Mouse (Mus musculus) neural tube, embryonic 14.5 days (tissue): ENCODE measurements around the gene Ltbp4. TPM values are rescaled to one million over a fixed set of nuclear protein-coding genes. Genes with fewer than 3 reads are reported as not detected.

Experiments
- ATAC-seq: fragments of 200-750 bp; cut with Nextera tagmentation; 2 replicates; pipeline ENCODE4 v1.8.0; 2017; ENCODE audit warnings: low read depth, mild to moderate bottlenecking, moderate TSS enrichment, moderate library complexity
- H3K27ac ChIP-seq: fragments of 300-500 bp; sonication (generic); 2 replicates; pipeline ENCODE4 v1.5.1; 2014; ENCODE audit warnings: low read depth, mild to moderate bottlenecking, control low read depth, low read length, moderate library complexity, mixed read lengths
- H3K27me3 ChIP-seq: fragments of 300-500 bp; sonication (generic); 2 replicates; pipeline ENCODE4 v1.6.1; 2014; ENCODE audit warnings: low read length; ENCODE audit not compliant: control insufficient read depth, insufficient read depth
- H3K36me3 ChIP-seq: fragments of 300-500 bp; sonication (generic); 2 replicates; pipeline ENCODE4 v1.6.1; 2014; ENCODE audit warnings: low read length, mixed read lengths; ENCODE audit not compliant: control insufficient read depth, insufficient read depth
- H3K4me1 ChIP-seq: fragments of 300-500 bp; sonication (generic); 2 replicates; pipeline ENCODE4 v1.6.1; 2014; ENCODE audit warnings: low read length; ENCODE audit not compliant: control insufficient read depth, insufficient read depth
- H3K4me2 ChIP-seq: fragments of 300-500 bp; sonication (generic); 2 replicates; pipeline ENCODE4 v1.6.1; 2014; ENCODE audit warnings: mild to moderate bottlenecking, low read depth, low read length, control low read depth
- H3K4me3 ChIP-seq: fragments of 300-500 bp; sonication (generic); 2 replicates; pipeline ENCODE4 v1.5.1; 2014; ENCODE audit warnings: low read depth, low read length, control low read depth, mixed read lengths
- H3K9ac ChIP-seq: fragments of 300-500 bp; sonication (generic); replicated peaks from 2 replicates; pipeline ENCODE4 v1.6.1; 2014; ENCODE audit warnings: low read depth, mild to moderate bottlenecking, control low read depth, low read length, mixed read lengths
- H3K9me3 ChIP-seq: fragments of 300-500 bp; sonication (generic); 2 replicates; pipeline ENCODE4 v1.6.1; 2016; ENCODE audit warnings: low read length; ENCODE audit not compliant: control insufficient read depth
- WGBS: fragments of 180-500 bp; shearing (Covaris S2); extraction: QIAGEN DNeasy Blood & Tissue Kit; methylation state at CpG from one replicate; pipeline ENCODE4 v1.1.7; 2014; 5-methylcytosine and 5-hydroxymethylcytosine counted together
- polyA plus RNA-seq: library from polyadenylated mRNA; unstranded; fragments of >200 nt; fragmentation: Nextera tagmentation; extraction: Ambion mirVana; gene quantifications from 2 replicates; pipeline ENCODE4 v1.2.1, GENCODE M21; 2014

The Ltbp4 gene
- polyA plus RNA-seq, 1 experiment from 2014 or later, result 5.8 TPM

- no peak overlapping the region for H3K4me3 ChIP-seq
- no peaks in the 10 kb centered on the region for H3K9me3 ChIP-seq
- H3K4me2 ChIP-seq, result no peak overlapping the region
- no peaks in the 10 kb centered on the region for H3K27me3 ChIP-seq
- no peaks in the 10 kb centered on the region for H3K4me1 ChIP-seq
- WGBS, result 12% methylated on average over 11 of the region's 11 CpGs
- no peak for ATAC-seq
- no peak overlapping the region for H3K27ac ChIP-seq
- H3K36me3 ChIP-seq, result no peaks in the 10 kb centered on the region
- H3K9ac ChIP-seq, result no peak overlapping the region
Measured at GRCm38 (mm10) chr7:27302172-27302571, 35.3 kb downstream of the Ltbp4 start.

- no peaks in the 10 kb centered on the region for H3K4me1 ChIP-seq
- 73% methylated on average over 5 of the region's 5 CpGs for WGBS
- H3K9ac ChIP-seq, result no peak overlapping the region
- H3K4me2 ChIP-seq, result no peak overlapping the region
- no peak overlapping the region for H3K4me3 ChIP-seq
- H3K27me3 ChIP-seq, result no peaks in the 10 kb centered on the region
- H3K27ac ChIP-seq, result no peak overlapping the region
- ATAC-seq, result no peak
- no peaks in the 10 kb centered on the region for H3K36me3 ChIP-seq
- no peaks in the 10 kb centered on the region for H3K9me3 ChIP-seq
Measured at GRCm38 (mm10) chr7:27300801-27301200, 36.7 kb downstream of the Ltbp4 start.

DNA sequence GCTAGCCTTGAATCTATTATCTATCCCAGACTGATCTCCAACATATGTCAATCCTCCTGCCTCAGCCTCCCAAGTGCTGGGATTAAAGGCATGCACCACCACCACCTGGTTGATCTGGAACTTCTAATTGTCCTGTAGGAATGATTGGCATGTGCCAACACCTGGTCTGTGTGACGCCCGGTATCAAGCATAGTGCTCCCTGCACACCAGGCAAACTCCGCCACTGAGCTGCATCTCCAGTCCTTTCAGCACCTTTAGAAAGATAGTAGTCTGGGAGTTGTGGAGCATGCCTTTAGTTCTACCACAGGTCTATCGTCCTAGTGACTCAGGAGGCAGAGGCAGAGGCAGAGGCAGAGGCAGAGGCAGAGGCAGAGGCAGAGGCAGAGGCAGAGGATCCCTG lies 37.1 kb downstream of the Ltbp4 start:
- H3K9ac ChIP-seq, result no peak overlapping the region
- no peaks in the 10 kb centered on the region for H3K36me3 ChIP-seq
- WGBS, result 90% methylated on average over 4 of the region's 4 CpGs
- no peak for ATAC-seq
- no peak overlapping the region for H3K4me3 ChIP-seq
- H3K9me3 ChIP-seq, result no peaks in the 10 kb centered on the region
- no peaks in the 10 kb centered on the region for H3K27me3 ChIP-seq
- no peak overlapping the region for H3K4me2 ChIP-seq
- H3K4me1 ChIP-seq, result no peaks in the 10 kb centered on the region
- H3K27ac ChIP-seq, result no peak overlapping the region

DNA sequence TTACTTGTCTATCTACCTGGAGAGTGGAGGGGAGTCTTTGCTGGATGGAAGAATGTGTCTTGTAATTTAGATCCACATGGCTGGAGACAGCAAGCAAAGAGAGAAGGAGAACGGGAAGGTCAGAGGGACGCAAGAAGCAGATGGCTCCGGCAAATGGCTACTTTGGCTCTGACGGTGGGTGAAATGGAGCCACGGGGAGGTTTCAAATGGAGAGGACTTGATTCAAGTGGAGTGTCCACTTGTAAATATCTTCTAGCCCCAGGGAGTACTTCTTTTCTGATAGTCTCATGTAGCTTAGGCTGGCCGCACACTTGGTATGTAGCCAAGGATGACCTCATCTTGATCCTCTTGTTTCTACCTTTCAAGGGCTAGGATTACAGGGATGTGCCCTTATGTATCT lies 38.7 kb downstream of the Ltbp4 start:
- ATAC-seq, result no peak
- Histone ChIP-seq H3K4me2 (no peak overlapping the region), H3K9me3 (no peaks in the 10 kb centered on the region), H3K27me3 (no peaks in the 10 kb centered on the region), H3K4me1 (no peaks in the 10 kb centered on the region), H3K27ac (no peak overlapping the region), H3K9ac (no peak overlapping the region), H3K4me3 (no peak overlapping the region), H3K36me3 (no peaks in the 10 kb centered on the region)
- WGBS, result 89% methylated on average over 6 of the region's 6 CpGs

- Histone ChIP-seq H3K4me1 (no peaks in the 10 kb centered on the region), H3K4me3 (no peak overlapping the region), H3K27ac (no peak overlapping the region), H3K27me3 (no peaks in the 10 kb centered on the region), H3K36me3 (no peaks in the 10 kb centered on the region), H3K4me2 (no peak overlapping the region), H3K9me3 (no peaks in the 10 kb centered on the region), H3K9ac (no peak overlapping the region)
- WGBS, result 89% methylated on average over 16 of the region's 16 CpGs
- no peak for ATAC-seq
Measured at GRCm38 (mm10) chr7:27298033-27298610, 39.4 kb downstream of the Ltbp4 start.

DNA sequence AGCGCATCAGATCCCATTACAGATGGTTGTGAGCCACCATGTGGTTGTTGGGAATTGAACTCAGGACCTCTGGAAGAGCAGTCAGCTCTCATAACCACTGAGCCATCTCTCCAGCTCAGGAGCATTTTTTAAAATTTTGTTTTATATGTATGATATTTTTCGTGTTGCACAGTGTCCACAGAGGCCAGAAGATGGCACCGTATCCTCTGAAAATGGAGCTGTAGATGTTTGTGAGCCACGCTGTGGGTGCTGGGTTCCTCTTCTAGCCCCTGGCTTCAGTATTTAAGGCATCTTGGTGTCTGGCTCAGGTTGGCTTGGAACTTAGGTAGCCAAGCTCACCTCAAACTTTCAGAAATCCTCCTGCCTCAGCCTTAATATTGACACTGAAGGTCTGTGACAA lies 41.0 kb downstream of the Ltbp4 start:
- Histone ChIP-seq H3K36me3 (no peaks in the 10 kb centered on the region), H3K27me3 (no peaks in the 10 kb centered on the region), H3K9me3 (no peaks in the 10 kb centered on the region), H3K4me2 (no peak overlapping the region), H3K4me1 (no peaks in the 10 kb centered on the region), H3K4me3 (no peak overlapping the region), H3K27ac (no peak overlapping the region), H3K9ac (no peak overlapping the region)
- no peak for ATAC-seq
- WGBS, result 88% methylated on average over 4 of the region's 4 CpGs

DNA sequence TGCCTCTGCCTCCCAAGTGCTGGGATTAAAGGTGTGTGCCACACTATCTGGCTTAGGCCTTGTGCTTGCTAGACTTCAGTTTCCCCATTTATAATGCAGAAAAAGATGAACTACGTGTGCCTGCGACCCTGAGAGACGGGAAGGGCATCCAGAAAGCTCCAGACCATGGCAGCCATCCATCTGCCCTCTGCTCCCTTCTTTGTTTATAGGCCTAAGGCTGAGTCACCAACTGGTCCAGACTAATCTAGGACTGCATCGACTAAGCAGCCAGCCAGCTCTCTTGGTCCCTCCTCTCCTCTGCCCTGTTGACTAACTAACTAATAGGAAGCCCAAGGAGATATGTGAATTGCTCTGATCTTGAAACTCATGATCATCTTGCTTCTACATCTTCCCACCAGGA lies 41.5 kb downstream of the Ltbp4 start:
- 92% methylated on average over 4 of the region's 4 CpGs for WGBS
- Histone ChIP-seq H3K27ac (no peak overlapping the region), H3K36me3 (no peaks in the 10 kb centered on the region), H3K4me1 (no peaks in the 10 kb centered on the region), H3K9me3 (no peaks in the 10 kb centered on the region), H3K9ac (no peak overlapping the region), H3K4me3 (no peak overlapping the region), H3K4me2 (no peak overlapping the region), H3K27me3 (no peaks in the 10 kb centered on the region)
- ATAC-seq, result no peak

DNA sequence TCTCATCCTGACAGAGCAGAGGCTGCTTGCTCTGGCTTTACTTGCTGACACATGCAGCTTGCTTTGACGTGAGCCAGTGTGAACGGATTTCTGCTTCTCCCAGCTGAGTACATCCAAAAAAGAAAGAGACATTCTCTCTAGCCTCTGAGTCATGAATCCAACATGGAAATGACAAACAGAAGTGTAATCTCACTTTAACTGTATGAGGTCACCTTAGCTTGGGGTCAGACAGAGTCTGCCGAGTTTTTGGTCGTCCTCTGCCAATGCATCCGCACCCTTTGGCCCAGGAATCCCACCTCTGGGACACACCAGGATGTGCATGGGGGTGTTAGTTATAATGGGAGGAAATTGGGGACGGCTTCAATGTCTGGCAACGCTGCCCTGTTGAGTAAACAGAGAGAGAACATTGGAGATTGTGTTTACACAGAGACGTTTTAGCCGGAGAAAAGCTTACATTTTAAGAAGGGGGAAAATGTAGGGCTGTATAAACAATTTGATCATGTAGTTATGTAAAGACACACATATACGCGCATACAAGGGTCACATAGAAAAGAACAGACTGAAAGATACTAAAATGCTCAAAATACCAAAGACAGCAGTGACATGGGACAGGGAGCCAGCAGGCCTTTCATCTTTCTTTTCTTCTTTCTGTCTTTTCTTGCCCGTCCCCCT lies 45.6 kb downstream of the Ltbp4 start:
- H3K27ac ChIP-seq, result no peak overlapping the region
- ATAC-seq, result no peak

DNA sequence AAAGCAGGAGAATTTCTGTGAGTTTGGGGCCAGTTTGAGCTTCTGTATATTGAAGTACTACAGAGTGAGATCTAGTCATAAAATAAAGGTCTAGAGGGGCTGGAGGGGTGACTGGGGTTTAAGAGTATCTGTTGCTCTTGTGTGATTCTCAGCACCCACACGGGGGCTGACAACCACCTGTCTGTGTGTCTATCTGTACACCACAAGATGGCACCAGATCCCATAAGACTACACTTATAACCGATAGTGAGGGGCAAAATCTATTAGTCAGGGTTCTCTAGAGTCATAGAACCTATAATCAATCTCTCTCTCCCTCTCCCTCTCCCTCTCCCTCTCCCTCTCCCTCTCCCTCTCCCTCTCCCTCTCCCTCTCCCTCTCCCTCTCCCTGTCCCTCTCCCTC lies 46.9 kb downstream of the Ltbp4 start:
- Histone ChIP-seq H3K4me2 (no peak overlapping the region), H3K36me3 (no peaks in the 10 kb centered on the region), H3K4me1 (no peaks in the 10 kb centered on the region), H3K9ac (no peak overlapping the region), H3K27ac (no peak overlapping the region), H3K4me3 (no peak overlapping the region), H3K9me3 (no peaks in the 10 kb centered on the region), H3K27me3 (no peaks in the 10 kb centered on the region)
- WGBS, result 65% methylated on average over 2 of the region's 2 CpGs
- no peak for ATAC-seq

More for the DNA sequence above, 45.6 kb downstream of the Ltbp4 start:
- Histone ChIP-seq H3K9ac (no peak overlapping the region), H3K27me3 (no peaks in the 10 kb centered on the region), H3K9me3 (no peaks in the 10 kb centered on the region), H3K4me3 (no peak overlapping the region), H3K4me2 (no peak overlapping the region), H3K4me1 (no peaks in the 10 kb centered on the region), H3K36me3 (no peaks in the 10 kb centered on the region)
- WGBS, result 76% methylated on average over 12 of the region's 12 CpGs
